ENCODE assay signal across 17 mouse cellular contexts in the genomic region with DNA sequence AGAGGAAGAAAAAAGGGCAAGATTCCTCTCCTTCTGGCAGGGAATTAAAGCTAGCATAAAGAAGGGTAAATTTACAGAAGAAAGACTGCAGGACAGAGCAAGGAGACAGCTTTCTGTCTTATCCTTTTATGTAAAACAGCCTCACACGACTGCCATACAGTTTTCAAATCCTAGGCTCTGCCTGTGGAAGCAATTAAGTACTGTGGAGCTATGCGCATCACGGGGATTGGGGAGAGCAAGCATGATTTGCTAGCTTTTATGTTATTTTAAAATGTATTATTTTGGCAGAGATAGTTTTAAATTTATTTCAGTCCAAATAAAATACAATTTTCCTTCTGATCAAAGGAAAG.
DNase-seq lines count a peak whose midpoint lies in the region; ATAC-seq and TF ChIP-seq lines count a peak whose summit lies in the region.
"Had no signal": no experiment of that assay in that cellular context is flagged by ENCODE, and none has a peak within 500 bp of the region (broad histone marks: within the 10 kb centered on the region; RNA-seq: fewer than 3 reads in every experiment).

No protein-coding gene starts in this region.

- peak; percentile 24 for DNase-seq in hindbrain, embryonic 14.5 days (ENCODE audit: low spot score)
- DNase-seq in midbrain, embryonic 11.5 days (ENCODE audit: low spot score, missing footprints) = no peak
- no peak for DNase-seq in urinary bladder, adult 2 months (ENCODE audit: low spot score)
- DNase-seq: adrenal gland, postnatal 14 days; cerebellum, adult 18-20 months; cerebellum, adult 9-11 months; cerebellum, postnatal 36 days; gastrocnemius, postnatal 36 days; heart, adult 11 months; heart, postnatal 10 days; heart, postnatal 4 days had no signal

- no peaks in the 10 kb centered on the region for H3K36me3 ChIP-seq in hindbrain, embryonic 14.5 days (replicated peaks; ENCODE audit: control insufficient read depth, insufficient read depth)
- no peaks in the 10 kb centered on the region for H3K36me3 ChIP-seq in hindbrain, embryonic 13.5 days
- H3K36me3 ChIP-seq in midbrain, embryonic 13.5 days = no peaks in the 10 kb centered on the region
- H3K36me3 ChIP-seq in midbrain, embryonic 11.5 days (ENCODE audit: control insufficient read depth, insufficient read depth, low read length) = no peaks in the 10 kb centered on the region
- no peaks in the 10 kb centered on the region for H3K36me3 ChIP-seq in midbrain, embryonic 15.5 days (replicated peaks)
- no peaks in the 10 kb centered on the region for H3K36me3 ChIP-seq in intestine, postnatal 0 days (ENCODE audit: control insufficient read depth, insufficient read depth)
- H3K36me3 ChIP-seq: forebrain, embryonic 15.5 days; hindbrain, embryonic 12.5 days had no signal

- H3K27me3 ChIP-seq in hindbrain, embryonic 14.5 days (ENCODE audit: control insufficient read depth, insufficient read depth, low read length) = no peaks in the 10 kb centered on the region
- H3K27me3 ChIP-seq in hindbrain, embryonic 13.5 days = no peaks in the 10 kb centered on the region
- no peaks in the 10 kb centered on the region for H3K27me3 ChIP-seq in midbrain, embryonic 13.5 days
- H3K27me3 ChIP-seq in midbrain, embryonic 11.5 days (ENCODE audit: control insufficient read depth, insufficient read depth, low read length) = no peaks in the 10 kb centered on the region
- no peaks in the 10 kb centered on the region for H3K27me3 ChIP-seq in midbrain, embryonic 15.5 days (replicated peaks)
- H3K27me3 ChIP-seq in intestine, postnatal 0 days (replicated peaks; ENCODE audit: control insufficient read depth, insufficient read depth, low read length) = no peaks in the 10 kb centered on the region
- H3K27me3 ChIP-seq: forebrain, embryonic 15.5 days; hindbrain, embryonic 12.5 days had no signal

- TF ChIP-seq CTCF in intestine, postnatal 0 days (IDR thresholded peaks at IDR 0.05; ENCODE audit: low read depth) = no peak

- no peak overlapping the region for H3K9ac ChIP-seq in hindbrain, embryonic 14.5 days
- H3K9ac ChIP-seq in hindbrain, embryonic 13.5 days = no peak overlapping the region
- no peak overlapping the region for H3K9ac ChIP-seq in midbrain, embryonic 13.5 days (replicated peaks)
- H3K9ac ChIP-seq in midbrain, embryonic 11.5 days (ENCODE audit: low read length) = no peak overlapping the region
- no peak overlapping the region for H3K9ac ChIP-seq in midbrain, embryonic 15.5 days
- no peak overlapping the region for H3K9ac ChIP-seq in intestine, postnatal 0 days (ENCODE audit: low read depth, low read length)
- H3K9ac ChIP-seq: forebrain, embryonic 15.5 days; hindbrain, embryonic 12.5 days had no signal

- WGBS in hindbrain, embryonic 14.5 days = 61% methylated on average over 3 of the region's 3 CpGs
- 60% methylated on average over 3 of the region's 3 CpGs for WGBS in hindbrain, embryonic 13.5 days
- 51% methylated on average over 3 of the region's 3 CpGs for WGBS in midbrain, embryonic 13.5 days
- WGBS in midbrain, embryonic 11.5 days = 64% methylated on average over 3 of the region's 3 CpGs
- WGBS in midbrain, embryonic 15.5 days = 48% methylated on average over 3 of the region's 3 CpGs
- 64% methylated on average over 3 of the region's 3 CpGs for WGBS in intestine, postnatal 0 days

- no peak overlapping the region for H3K4me3 ChIP-seq in hindbrain, embryonic 14.5 days (replicated peaks; ENCODE audit: low read length)
- no peak overlapping the region for H3K4me3 ChIP-seq in hindbrain, embryonic 13.5 days
- no peak overlapping the region for H3K4me3 ChIP-seq in midbrain, embryonic 13.5 days (replicated peaks)
- H3K4me3 ChIP-seq in midbrain, embryonic 11.5 days (ENCODE audit: low read depth, low read length) = no peak overlapping the region
- no peak overlapping the region for H3K4me3 ChIP-seq in midbrain, embryonic 15.5 days
- no peak overlapping the region for H3K4me3 ChIP-seq in intestine, postnatal 0 days (ENCODE audit: low read depth, low read length)
- H3K4me3 ChIP-seq: forebrain, embryonic 15.5 days; hindbrain, embryonic 12.5 days had no signal

- no peaks in the 10 kb centered on the region for H3K4me1 ChIP-seq in hindbrain, embryonic 14.5 days (replicated peaks; ENCODE audit: control insufficient read depth, insufficient read depth, low read length)
- 0 out of 2 replicates have a peak, but pooled peaks cover 3% of the 10 kb centered on the region for H3K4me1 ChIP-seq in hindbrain, embryonic 13.5 days (replicated peaks)
- peaks cover 12% of the 10 kb centered on the region for H3K4me1 ChIP-seq in midbrain, embryonic 13.5 days (replicated peaks)
- no peaks in the 10 kb centered on the region for H3K4me1 ChIP-seq in midbrain, embryonic 11.5 days (ENCODE audit: control insufficient read depth, insufficient read depth, low read length)
- H3K4me1 ChIP-seq in midbrain, embryonic 15.5 days = peaks cover 17% of the 10 kb centered on the region
- no peaks in the 10 kb centered on the region for H3K4me1 ChIP-seq in intestine, postnatal 0 days (replicated peaks; ENCODE audit: control insufficient read depth, insufficient read depth, low read length)
- H3K4me1 ChIP-seq: forebrain, embryonic 15.5 days; hindbrain, embryonic 12.5 days had no signal

- no peak overlapping the region for H3K27ac ChIP-seq in hindbrain, embryonic 14.5 days
- H3K27ac ChIP-seq in hindbrain, embryonic 13.5 days = no peak overlapping the region
- 0 out of 2 replicates have a peak overlapping the region, but pooled peaks have one; percentile 53 for H3K27ac ChIP-seq in midbrain, embryonic 13.5 days
- H3K27ac ChIP-seq in midbrain, embryonic 11.5 days (ENCODE audit: low read depth, low read length) = no peak overlapping the region
- H3K27ac ChIP-seq in midbrain, embryonic 15.5 days = 0 out of 2 replicates have a peak overlapping the region, but pooled peaks have one; percentile 44
- no peak overlapping the region for H3K27ac ChIP-seq in intestine, postnatal 0 days (ENCODE audit: low read depth, low read length)
- H3K27ac ChIP-seq: forebrain, embryonic 15.5 days; hindbrain, embryonic 12.5 days had no signal

- no peaks in the 10 kb centered on the region for H3K9me3 ChIP-seq in hindbrain, embryonic 14.5 days (ENCODE audit: control insufficient read depth, low read length)
- H3K9me3 ChIP-seq in hindbrain, embryonic 13.5 days = no peaks in the 10 kb centered on the region
- no peaks in the 10 kb centered on the region for H3K9me3 ChIP-seq in midbrain, embryonic 13.5 days
- H3K9me3 ChIP-seq in midbrain, embryonic 11.5 days (ENCODE audit: control insufficient read depth, low read length) = no peaks in the 10 kb centered on the region
- H3K9me3 ChIP-seq in midbrain, embryonic 15.5 days = no peaks in the 10 kb centered on the region
- no peaks in the 10 kb centered on the region for H3K9me3 ChIP-seq in intestine, postnatal 0 days (ENCODE audit: control insufficient read depth)
- H3K9me3 ChIP-seq: forebrain, embryonic 15.5 days; hindbrain, embryonic 12.5 days had no signal

- ATAC-seq in hindbrain, embryonic 14.5 days (ENCODE audit: low FRiP score) = no peak
- no peak for ATAC-seq in hindbrain, embryonic 13.5 days (ENCODE audit: low FRiP score)
- peak; percentile 84 for ATAC-seq in midbrain, embryonic 13.5 days
- ATAC-seq in midbrain, embryonic 11.5 days (ENCODE audit: low FRiP score) = no peak
- ATAC-seq in midbrain, embryonic 15.5 days (replicated peaks) = peak; percentile 88
- no peak for ATAC-seq in intestine, postnatal 0 days
- ATAC-seq: forebrain, embryonic 15.5 days had no signal

- H3K4me2 ChIP-seq in hindbrain, embryonic 14.5 days (replicated peaks) = no peak overlapping the region
- no peak overlapping the region for H3K4me2 ChIP-seq in hindbrain, embryonic 13.5 days
- H3K4me2 ChIP-seq in midbrain, embryonic 13.5 days (replicated peaks) = no peak overlapping the region
- H3K4me2 ChIP-seq in midbrain, embryonic 11.5 days = no peak overlapping the region
- H3K4me2 ChIP-seq in midbrain, embryonic 15.5 days = no peak overlapping the region
- H3K4me2 ChIP-seq in intestine, postnatal 0 days (replicated peaks; ENCODE audit: low read depth) = no peak overlapping the region
- H3K4me2 ChIP-seq: forebrain, embryonic 15.5 days; hindbrain, embryonic 12.5 days had no signal

Comparison
In these comparisons a context has a peak if more than half of its experiments do, and no peak if none do; other contexts are left out.
1. ATAC-seq: peak in midbrain, embryonic 13.5 days (single experiment) and midbrain, embryonic 15.5 days (single experiment); none in hindbrain, embryonic 14.5 days (single experiment), hindbrain, embryonic 13.5 days (single experiment), midbrain, embryonic 11.5 days (single experiment) and intestine, postnatal 0 days (single experiment).
2. H3K27ac ChIP-seq: peak in midbrain, embryonic 13.5 days (single experiment) and midbrain, embryonic 15.5 days (single experiment); none in hindbrain, embryonic 14.5 days (single experiment), hindbrain, embryonic 13.5 days (single experiment), midbrain, embryonic 11.5 days (single experiment) and intestine, postnatal 0 days (single experiment).